Mouse (Mus musculus) C2C12 (cell line): ENCODE data around the gene H2al2a.

Experiments
- CEBPB ChIP-seq: IDR thresholded peaks from one replicate; pipeline ENCODE4 v1.6.1; 2011; ENCODE audit warnings: low read depth, mild to moderate bottlenecking, control low read depth, moderate library complexity
- CTCF ChIP-seq: IDR thresholded peaks from one replicate; pipeline ENCODE4 v1.5.1; 2011; ENCODE audit not compliant: control insufficient read depth, insufficient read depth, insufficient read length
- FOSL1 ChIP-seq: IDR thresholded peaks from one replicate; pipeline ENCODE4 v1.8.0; 2011; ENCODE audit warnings: mild to moderate bottlenecking, low read length; ENCODE audit not compliant: poor library complexity, insufficient read depth, severe bottlenecking
- MAX ChIP-seq: IDR thresholded peaks from one replicate; pipeline ENCODE4 v1.6.1; 2011; ENCODE audit warnings: mild to moderate bottlenecking, control low read depth
- MYOD1 ChIP-seq: IDR thresholded peaks from one replicate; pipeline ENCODE4 v1.6.1; 2011; ENCODE audit warnings: low read depth; ENCODE audit not compliant: control insufficient read depth, insufficient read length
- MYOG ChIP-seq: IDR thresholded peaks from one replicate; pipeline ENCODE4 v1.6.1; 2011; ENCODE audit not compliant: control insufficient read depth, insufficient read length; ENCODE audit errors: extremely low read depth
- USF1 ChIP-seq: IDR thresholded peaks from one replicate; pipeline ENCODE4 v1.6.1; 2011; ENCODE audit warnings: low read depth, mild to moderate bottlenecking, control low read depth, moderate library complexity

DNA sequence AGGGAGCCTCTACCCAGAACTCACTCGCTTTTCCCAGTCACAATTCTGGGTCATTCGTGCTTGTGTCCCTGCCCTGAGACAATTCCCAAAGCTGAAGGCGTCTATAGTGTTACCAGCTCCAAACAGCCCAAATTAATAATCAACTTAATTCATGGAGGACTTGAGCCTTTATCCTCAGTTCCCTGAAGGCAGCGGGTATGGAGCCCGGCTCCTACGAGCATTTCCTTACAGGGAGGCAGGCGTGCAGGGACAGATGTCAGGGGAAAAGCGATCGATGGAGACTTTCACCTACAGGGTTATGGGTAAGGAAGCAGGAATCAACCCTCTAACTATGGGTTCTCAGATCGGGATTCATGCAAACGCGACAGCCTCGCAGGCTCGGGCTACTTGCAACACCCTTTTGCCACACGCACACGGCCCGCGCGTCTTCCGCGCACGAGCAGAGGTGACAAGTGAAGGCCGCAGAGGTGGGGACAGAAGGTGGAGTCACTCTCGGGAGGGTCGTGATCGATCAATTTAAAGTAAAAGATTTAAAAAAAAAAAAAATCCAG is 34.6 kb upstream of the H2al2a start:
- no peak for TF ChIP-seq USF1
- TF ChIP-seq CTCF, result no peak
- TF ChIP-seq MAX, result no peak
- no peak for TF ChIP-seq CEBPB
- TF ChIP-seq MYOD1, result no peak
- TF ChIP-seq MYOG, result no peak
- TF ChIP-seq FOSL1, result no peak
